Comparison of ENCODE assay signal across 14 mouse cellular contexts in the genomic region with DNA sequence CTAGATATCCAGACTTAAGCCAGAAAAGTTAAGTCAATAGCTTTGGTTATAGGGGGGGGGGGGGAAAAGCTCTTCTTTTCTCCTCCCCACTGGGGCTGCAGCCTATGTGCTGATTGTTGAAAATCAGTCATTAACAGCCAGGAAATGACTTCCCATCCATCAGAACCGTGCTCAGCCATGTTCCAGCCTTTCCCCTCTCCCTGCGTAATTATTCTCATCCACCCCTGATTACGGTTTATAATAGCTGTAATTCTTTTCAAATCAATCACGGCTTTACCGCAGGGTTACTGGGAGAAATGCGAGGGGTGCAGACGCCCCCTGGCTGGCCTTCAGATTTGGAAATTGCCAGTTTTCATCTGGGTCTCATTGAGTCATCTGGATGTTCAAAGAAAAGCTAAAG.
DNase-seq lines count a peak whose midpoint lies in the region; ATAC-seq and TF ChIP-seq lines count a peak whose summit lies in the region.
"Had no signal": no experiment of that assay in that cellular context is flagged by ENCODE, and none has a peak within 500 bp of the region (broad histone marks: within the 10 kb centered on the region; RNA-seq: fewer than 3 reads in every experiment).

No protein-coding gene starts in this region.

- H3K4me3 ChIP-seq in kidney, postnatal 0 days (replicated peaks; ENCODE audit: low read depth, low read length): no peak overlapping the region
- H3K4me3 ChIP-seq in forebrain, embryonic 13.5 days: no peak overlapping the region
- no peak overlapping the region for H3K4me3 ChIP-seq in limb, embryonic 10.5 days
- H3K4me3 ChIP-seq: heart, embryonic 12.5 days; liver, embryonic 13.5 days had no signal

- no peak overlapping the region for H3K4me2 ChIP-seq in kidney, postnatal 0 days (ENCODE audit: low read length)
- H3K4me2 ChIP-seq in forebrain, embryonic 13.5 days: no peak overlapping the region
- H3K4me2 ChIP-seq: heart, embryonic 12.5 days; liver, embryonic 13.5 days had no signal

- no peak for DNase-seq in kidney, postnatal 0 days (ENCODE audit: low spot score)
- DNase-seq in kidney, postnatal 14 days: no peak
- DNase-seq in embryo, embryonic 11 days: peak; percentile 53
- DNase-seq in limb, embryonic 10.5 days (ENCODE audit: low spot score): no peak
- DNase-seq in gastrocnemius, postnatal 10 days: no peak
- DNase-seq in ovary, adult 18-20 months (ENCODE audit: low spot score): no peak
- no peak for DNase-seq in urinary bladder, postnatal 4 days (ENCODE audit: low spot score in 2 of 2)
- DNase-seq: adrenal gland, postnatal 36 days; cerebellum, adult 18-20 months; liver, embryonic 13.5 days; thymus, postnatal 4 days had no signal

- no peaks in the 10 kb centered on the region for H3K36me3 ChIP-seq in kidney, postnatal 0 days (ENCODE audit: insufficient read depth, low read length)
- H3K36me3 ChIP-seq in forebrain, embryonic 13.5 days (ENCODE audit: poor library complexity, severe bottlenecking): no peaks in the 10 kb centered on the region
- no peaks in the 10 kb centered on the region for H3K36me3 ChIP-seq in limb, embryonic 10.5 days
- H3K36me3 ChIP-seq: G1E; heart, embryonic 12.5 days; liver, embryonic 13.5 days had no signal

- 24% methylated on average over 7 of the region's 7 CpGs for WGBS in kidney, postnatal 0 days
- WGBS in forebrain, embryonic 13.5 days: 15% methylated on average over 7 of the region's 7 CpGs
- WGBS in limb, embryonic 10.5 days: 8% methylated on average over 7 of the region's 7 CpGs

- no peak overlapping the region for H3K9ac ChIP-seq in kidney, postnatal 0 days (ENCODE audit: low read depth, low read length)
- H3K9ac ChIP-seq in forebrain, embryonic 13.5 days: no peak overlapping the region
- H3K9ac ChIP-seq: heart, embryonic 12.5 days; liver, embryonic 13.5 days had no signal

- no peak for ATAC-seq in kidney, postnatal 0 days (replicated peaks; ENCODE audit: low FRiP score, low read depth)
- ATAC-seq in forebrain, embryonic 13.5 days: 0 out of 2 replicates have a peak, but pooled peaks have one; percentile 33

- H3K4me1 ChIP-seq in kidney, postnatal 0 days (replicated peaks; ENCODE audit: insufficient read depth, low read length): no peaks in the 10 kb centered on the region; the same call in 1 of the 2 replicates
- H3K4me1 ChIP-seq in forebrain, embryonic 13.5 days: peaks cover 11% of the 10 kb centered on the region
- peaks cover 32% of the 10 kb centered on the region for H3K4me1 ChIP-seq in limb, embryonic 10.5 days
- H3K4me1 ChIP-seq: heart, embryonic 12.5 days; liver, embryonic 13.5 days had no signal

- peak overlapping the region; percentile 64 for H3K27ac ChIP-seq in kidney, postnatal 0 days
- H3K27ac ChIP-seq in forebrain, embryonic 13.5 days: no peak overlapping the region
- peak overlapping the region; percentile 61 for H3K27ac ChIP-seq in limb, embryonic 10.5 days
- H3K27ac ChIP-seq: liver, embryonic 13.5 days had no signal

- no peaks in the 10 kb centered on the region for H3K9me3 ChIP-seq in kidney, postnatal 0 days (replicated peaks; ENCODE audit: low read length)
- no peaks in the 10 kb centered on the region; the same call in 1 of the 2 replicates for H3K9me3 ChIP-seq in forebrain, embryonic 13.5 days (replicated peaks)
- H3K9me3 ChIP-seq in limb, embryonic 10.5 days (replicated peaks): no peaks in the 10 kb centered on the region
- H3K9me3 ChIP-seq: G1E had no signal

- TF ChIP-seq CTCF in kidney, postnatal 0 days (IDR thresholded peaks at IDR 0.05; ENCODE audit: low read depth): peak; percentile 14; the same call in 1 of the 2 replicates

- no peaks in the 10 kb centered on the region for H3K27me3 ChIP-seq in kidney, postnatal 0 days (ENCODE audit: insufficient read depth, low read length)
- no peaks in the 10 kb centered on the region for H3K27me3 ChIP-seq in forebrain, embryonic 13.5 days
- H3K27me3 ChIP-seq in limb, embryonic 10.5 days (ENCODE audit: low read depth, poor library complexity, severe bottlenecking): 0 out of 2 replicates have a peak, but pooled peaks cover 8% of the 10 kb centered on the region
